Mouse (Mus musculus) spleen, postnatal 36 days (tissue): Measurements from ENCODE around the gene Coro2b.

Experiments used
- DNase-seq, 2 experiments: peaks; one replicate each; pipeline ENCODE4 v3.0.0; 2022; ENCODE audit warnings: low spot score in 2 of 2, mixed read lengths in 1 of 2

Coro2b gene

GRCm38 (mm10) chr9:62513492-62514133 lies 23.2 kb downstream of the Coro2b start:
- DNase-seq = no peak

GRCm38 (mm10) chr9:62510530-62510936 lies 26.3 kb downstream of the Coro2b start:
- peak; percentile 56 to 64 for DNase-seq

GRCm38 (mm10) chr9:62509617-62510016 lies 27.2 kb downstream of the Coro2b start:
- peak; percentile 51 to 55 for DNase-seq

- no peak for DNase-seq
Measured at GRCm38 (mm10) chr9:62508740-62509524, 27.9 kb downstream of the Coro2b start.

GRCm38 (mm10) chr9:62506467-62507067 lies 30.3 kb downstream of the Coro2b start:
- no peak for DNase-seq

GRCm38 (mm10) chr9:62504129-62504528 lies 32.7 kb downstream of the Coro2b start:
- DNase-seq = no peak

- no peak for DNase-seq
Measured at GRCm38 (mm10) chr9:62502361-62502760, 34.5 kb downstream of the Coro2b start.

- DNase-seq = no peak
Measured at GRCm38 (mm10) chr9:62501566-62501965, 35.3 kb downstream of the Coro2b start.

- no peak for DNase-seq
Measured at GRCm38 (mm10) chr9:62500007-62500406, 36.8 kb downstream of the Coro2b start.

GRCm38 (mm10) chr9:62498945-62499344 lies 37.9 kb downstream of the Coro2b start:
- DNase-seq = no peak

- no peak for DNase-seq
Measured at GRCm38 (mm10) chr9:62497135-62498092, 39.4 kb downstream of the Coro2b start.

GRCm38 (mm10) chr9:62492306-62492990 lies 44.4 kb downstream of the Coro2b start:
- no peak for DNase-seq

- DNase-seq = no peak
Measured at GRCm38 (mm10) chr9:62491611-62492010, 45.2 kb downstream of the Coro2b start.

- no peak for DNase-seq
Measured at GRCm38 (mm10) chr9:62491104-62491503, 45.7 kb downstream of the Coro2b start.

- DNase-seq = no peak
Measured at GRCm38 (mm10) chr9:62484107-62484506, 52.7 kb downstream of the Coro2b start.

GRCm38 (mm10) chr9:62482788-62483187 lies 54.1 kb downstream of the Coro2b start:
- DNase-seq = no peak

GRCm38 (mm10) chr9:62480898-62481642 lies 55.8 kb downstream of the Coro2b start:
- no peak for DNase-seq

GRCm38 (mm10) chr9:62480149-62480548 lies 56.7 kb downstream of the Coro2b start:
- no peak for DNase-seq

GRCm38 (mm10) chr9:62476782-62477487 lies 59.9 kb downstream of the Coro2b start:
- peak in 1 of 2 experiments; percentile 8 for DNase-seq

- DNase-seq = no peak
Measured at GRCm38 (mm10) chr9:62474206-62474605, 62.6 kb downstream of the Coro2b start.
